Mouse (Mus musculus) spleen, postnatal 4 days (tissue): ENCODE data around the gene Apon.
"Not testable (repeated sequence)": the region's sequence is repeated elsewhere in the genome, so short reads cannot be mapped to it uniquely, and the experiment has no call there.

Experiments used
- DNase-seq, 2 experiments: peaks; one replicate each; pipeline ENCODE4 v3.0.0; 2022; ENCODE audit warnings: low spot score in 2 of 2

Gene Apon

GRCm38 (mm10) chr10:128272819-128273439 lies 19.0 kb downstream of the Apon start:
- not testable (repeated sequence) for DNase-seq

- not testable (repeated sequence) for DNase-seq
These were observed 21.5 kb downstream of the Apon start for GRCm38 (mm10) chr10:128275374-128275773.

GRCm38 (mm10) chr10:128278158-128278557 lies 24.3 kb downstream of the Apon start:
- DNase-seq, result no peak

- no peak for DNase-seq
These were observed 27.0 kb downstream of the Apon start for GRCm38 (mm10) chr10:128280943-128281342.

- no peak for DNase-seq
These were observed 27.8 kb downstream of the Apon start for GRCm38 (mm10) chr10:128281682-128282081.

- no peak for DNase-seq
These were observed 29.1 kb downstream of the Apon start for GRCm38 (mm10) chr10:128282886-128283450.

GRCm38 (mm10) chr10:128283604-128284579 lies 30.0 kb downstream of the Apon start:
- DNase-seq, result peak; percentile 64 to 87

- not testable (repeated sequence) for DNase-seq
These were observed 36.7 kb downstream of the Apon start for GRCm38 (mm10) chr10:128290594-128290993.

- no peak for DNase-seq
These were observed 42.6 kb downstream of the Apon start for GRCm38 (mm10) chr10:128296370-128297090.

- no peak for DNase-seq
These were observed 43.3 kb downstream of the Apon start for GRCm38 (mm10) chr10:128297221-128297620.

GRCm38 (mm10) chr10:128297622-128298021 lies 43.7 kb downstream of the Apon start:
- DNase-seq, result no peak

GRCm38 (mm10) chr10:128298243-128298642 lies 44.3 kb downstream of the Apon start:
- DNase-seq, result no peak

- no peak for DNase-seq
These were observed 44.8 kb downstream of the Apon start, which contains the start of gene Il23a for GRCm38 (mm10) chr10:128298702-128299171. Il23a (minus strand) TSS chr10:128298752.

GRCm38 (mm10) chr10:128302357-128302756 lies 48.5 kb downstream of the Apon start:
- no peak for DNase-seq

GRCm38 (mm10) chr10:128302785-128303125 lies 48.9 kb downstream of the Apon start:
- no peak for DNase-seq

- DNase-seq, result peak; percentile 99
These were observed 49.5 kb downstream of the Apon start, which contains the start of gene Pan2 for GRCm38 (mm10) chr10:128303126-128304021. Pan2 (plus strand) TSS chr10:128303335.
